Mouse (Mus musculus): ENCODE data around the gene Casp8. TPM values are rescaled to one million over a fixed set of nuclear protein-coding genes. Genes with fewer than 3 reads are reported as not detected.

Gene Casp8
- total and polyA plus RNA-seq, 3 experiments: 36.2 to 59.3 (median 53.3) TPM

Other genes starting within 250 kb of the Casp8 start
- 3.6 and 4.7 TPM in 2 replicates for gene Fam126b, start 209.1 kb upstream of the Casp8 start, total RNA-seq (2012; rRNA removed)
- 5.5 and 6.2 TPM in 2 replicates for gene Fam126b, start 209.1 kb upstream of the Casp8 start, total RNA-seq (2014; rRNA removed)
- 4.4 and 4.6 TPM in 2 replicates for gene Fam126b, start 209.1 kb upstream of the Casp8 start, polyA plus RNA-seq (2012; ENCODE audit: insufficient read length, low read depth)
- 139 and 145 TPM in 2 replicates for gene Ndufb3, start 209.0 kb upstream of the Casp8 start, total RNA-seq (2012; rRNA removed)
- 184 and 210 TPM in 2 replicates for gene Ndufb3, start 209.0 kb upstream of the Casp8 start, total RNA-seq (2014; rRNA removed)
- gene Ndufb3, start 209.0 kb upstream of the Casp8 start, polyA plus RNA-seq (2012; ENCODE audit: insufficient read length, low read depth): 62.9 and 89.6 TPM in 2 replicates
- not detected in 2 replicates for gene Als2cr12, start 99.4 kb upstream of the Casp8 start, total RNA-seq (2012; rRNA removed)
- gene Als2cr12, start 99.4 kb upstream of the Casp8 start, total RNA-seq (2014; rRNA removed): not detected in 2 replicates
- 0.22 and 0.33 TPM in 2 replicates for gene Als2cr12, start 99.4 kb upstream of the Casp8 start, polyA plus RNA-seq (2012; ENCODE audit: insufficient read length, low read depth)
- gene Cflar, start 83.9 kb upstream of the Casp8 start, total RNA-seq (2012; rRNA removed): 46.8 and 49.2 TPM in 2 replicates
- 81.1 and 82.0 TPM in 2 replicates for gene Cflar, start 83.9 kb upstream of the Casp8 start, total RNA-seq (2014; rRNA removed)
- 28.3 and 35.7 TPM in 2 replicates for gene Cflar, start 83.9 kb upstream of the Casp8 start, polyA plus RNA-seq (2012; ENCODE audit: insufficient read length, low read depth)
- gene Trak2, start 178.1 kb downstream of the Casp8 start, total RNA-seq (2012; rRNA removed): 7.7 and 9.7 TPM in 2 replicates
- 11.4 and 13.5 TPM in 2 replicates for gene Trak2, start 178.1 kb downstream of the Casp8 start, total RNA-seq (2014; rRNA removed)
- 15.0 and 16.7 TPM in 2 replicates for gene Trak2, start 178.1 kb downstream of the Casp8 start, polyA plus RNA-seq (2012; ENCODE audit: insufficient read length, low read depth)
- 2.5 and 3.4 TPM in 2 replicates for gene Stradb, start 178.1 kb downstream of the Casp8 start, total RNA-seq (2012; rRNA removed)
- 4.4 and 5.0 TPM in 2 replicates for gene Stradb, start 178.1 kb downstream of the Casp8 start, total RNA-seq (2014; rRNA removed)
- gene Stradb, start 178.1 kb downstream of the Casp8 start, polyA plus RNA-seq (2012; ENCODE audit: insufficient read length, low read depth): 5.7 and 6.1 TPM in 2 replicates